Mouse (Mus musculus): ENCODE measurements at regions not wholly inside any gene's neighbourhood (a gene's known extent, or its start where the extent isn't known, plus 50 kb on each side); places are given as distances from the start of the nearest gene placed in this dataset.

GRCm38 (mm10) chr6:50924998-50925397 is 270.8 kb upstream of the Npvf start:
- Histone ChIP-seq H3K36me3 (ENCODE audit: control insufficient read depth, insufficient read depth, low read length) (no peaks in the 10 kb centered on the region), H3K4me1 (ENCODE audit: control insufficient read depth, insufficient read depth, low read length) (peaks cover 11% of the 10 kb centered on the region; the same call in 1 of the 2 replicates), H3K4me3 (ENCODE audit: low read depth, low read length) (no peak overlapping the region), H3K4me2 (ENCODE audit: low read depth, severe bottlenecking) (no peak overlapping the region), H3K9ac (ENCODE audit: low read length) (no peak overlapping the region), H3K27ac (replicated peaks; ENCODE audit: low read depth, low read length) (no peak overlapping the region), H3K27me3 (ENCODE audit: control insufficient read depth, insufficient read depth, low read length) (no peaks in the 10 kb centered on the region), H3K9me3 (ENCODE audit: control insufficient read depth, low read length) (no peaks in the 10 kb centered on the region)
- DNase-seq (ENCODE audit: low spot score) (no peak), ATAC-seq (ENCODE audit: insufficient number of reproducible peaks, low FRiP score, low TSS enrichment, low read depth) (no peak)
- WGBS = 10% methylated on average over 7 of the region's 7 CpGs

DNA sequence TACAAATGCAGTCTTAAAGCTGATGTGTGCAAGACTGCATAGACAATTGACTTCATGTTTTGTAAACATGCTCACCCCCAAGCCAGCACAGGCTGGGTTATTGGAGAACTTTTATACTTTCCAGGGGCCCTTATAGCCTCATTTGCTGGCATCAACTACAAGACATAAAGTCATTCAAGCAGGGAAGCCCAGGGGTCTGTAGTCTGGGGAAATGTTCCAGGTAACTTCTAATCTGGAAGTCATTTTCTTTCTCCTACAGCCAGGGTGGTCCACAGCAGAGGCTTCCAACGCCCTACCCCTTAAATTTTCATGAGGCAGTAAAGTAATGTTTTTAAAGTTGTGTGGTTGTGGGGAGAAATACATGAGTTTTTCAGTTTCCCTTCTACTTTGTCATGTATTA is 272.1 kb upstream of the Npvf start:
- Histone ChIP-seq H3K27ac (replicated peaks; ENCODE audit: low read depth, low read length) (0 out of 2 replicates have a peak overlapping the region, but pooled peaks have one; percentile 30), H3K36me3 (ENCODE audit: control insufficient read depth, insufficient read depth, low read length) (no peaks in the 10 kb centered on the region), H3K9me3 (ENCODE audit: control insufficient read depth, low read length) (no peaks in the 10 kb centered on the region; the same call in 1 of the 2 replicates), H3K4me3 (ENCODE audit: low read depth, low read length) (no peak overlapping the region), H3K4me2 (ENCODE audit: low read depth, severe bottlenecking) (no peak overlapping the region), H3K9ac (ENCODE audit: low read length) (no peak overlapping the region), H3K27me3 (ENCODE audit: control insufficient read depth, insufficient read depth, low read length) (no peaks in the 10 kb centered on the region), H3K4me1 (ENCODE audit: control insufficient read depth, insufficient read depth, low read length) (peaks cover 11% of the 10 kb centered on the region; the same call in 1 of the 2 replicates)
- no peak for ATAC-seq (ENCODE audit: insufficient number of reproducible peaks, low FRiP score, low TSS enrichment, low read depth)
- 29% methylated on average over 1 of the region's 1 CpGs for WGBS
- DNase-seq (ENCODE audit: low spot score) = no peak

DNA sequence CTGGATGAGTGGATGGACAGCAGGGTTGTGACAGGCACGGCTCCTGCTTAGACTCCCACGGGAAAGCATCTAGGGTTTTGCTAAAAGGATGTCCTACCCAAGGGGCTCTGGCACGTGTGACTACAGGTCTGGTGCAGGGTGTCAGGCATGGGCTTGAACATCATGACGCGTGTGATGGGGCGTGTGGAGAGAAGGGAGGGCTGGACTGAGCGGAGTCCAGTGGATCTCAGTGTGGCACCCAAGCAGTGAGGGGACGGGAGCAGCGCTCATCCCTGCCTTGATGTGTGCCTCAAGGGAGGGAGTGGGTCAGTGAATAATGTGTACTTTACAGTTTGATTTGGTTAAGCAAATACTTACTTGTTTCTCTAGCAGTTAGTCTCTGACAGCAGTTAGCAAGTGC is 275.3 kb upstream of the Npvf start:
- 85% methylated on average over 9 of the region's 9 CpGs for WGBS
- Histone ChIP-seq H3K4me3 (ENCODE audit: low read depth, low read length) (no peak overlapping the region), H3K4me2 (ENCODE audit: low read depth, severe bottlenecking) (no peak overlapping the region), H3K9me3 (ENCODE audit: control insufficient read depth, low read length) (no peaks in the 10 kb centered on the region; the same call in 1 of the 2 replicates), H3K27ac (replicated peaks; ENCODE audit: low read depth, low read length) (no peak overlapping the region), H3K4me1 (ENCODE audit: control insufficient read depth, insufficient read depth, low read length) (peaks cover 9% of the 10 kb centered on the region; the same call in 1 of the 2 replicates), H3K27me3 (ENCODE audit: control insufficient read depth, insufficient read depth, low read length) (no peaks in the 10 kb centered on the region), H3K9ac (ENCODE audit: low read length) (no peak overlapping the region), H3K36me3 (ENCODE audit: control insufficient read depth, insufficient read depth, low read length) (no peaks in the 10 kb centered on the region)
- no peak for DNase-seq (ENCODE audit: low spot score)
- no peak for ATAC-seq (ENCODE audit: insufficient number of reproducible peaks, low FRiP score, low TSS enrichment, low read depth)

GRCm38 (mm10) chr6:50933510-50933909 is 279.3 kb upstream of the Npvf start:
- Histone ChIP-seq H3K4me2 (ENCODE audit: low read depth, severe bottlenecking) (no peak overlapping the region), H3K4me3 (ENCODE audit: low read depth, low read length) (no peak overlapping the region), H3K9me3 (ENCODE audit: control insufficient read depth, low read length) (no peaks in the 10 kb centered on the region; the same call in 1 of the 2 replicates), H3K4me1 (ENCODE audit: control insufficient read depth, insufficient read depth, low read length) (no peaks in the 10 kb centered on the region), H3K9ac (ENCODE audit: low read length) (no peak overlapping the region), H3K27me3 (ENCODE audit: control insufficient read depth, insufficient read depth, low read length) (no peaks in the 10 kb centered on the region), H3K27ac (replicated peaks; ENCODE audit: low read depth, low read length) (no peak overlapping the region), H3K36me3 (ENCODE audit: control insufficient read depth, insufficient read depth, low read length) (no peaks in the 10 kb centered on the region)
- DNase-seq (ENCODE audit: low spot score) = no peak
- WGBS = 96% methylated on average over 6 of the region's 6 CpGs
- ATAC-seq (ENCODE audit: insufficient number of reproducible peaks, low FRiP score, low TSS enrichment, low read depth) = no peak

GRCm38 (mm10) chr6:50934245-50934644 is 280.0 kb upstream of the Npvf start:
- Histone ChIP-seq H3K27me3 (ENCODE audit: control insufficient read depth, insufficient read depth, low read length) (no peaks in the 10 kb centered on the region), H3K4me1 (ENCODE audit: control insufficient read depth, insufficient read depth, low read length) (no peaks in the 10 kb centered on the region), H3K9ac (ENCODE audit: low read length) (no peak overlapping the region), H3K36me3 (ENCODE audit: control insufficient read depth, insufficient read depth, low read length) (no peaks in the 10 kb centered on the region), H3K4me3 (ENCODE audit: low read depth, low read length) (no peak overlapping the region), H3K9me3 (ENCODE audit: control insufficient read depth, low read length) (no peaks in the 10 kb centered on the region; the same call in 1 of the 2 replicates), H3K27ac (replicated peaks; ENCODE audit: low read depth, low read length) (no peak overlapping the region), H3K4me2 (ENCODE audit: low read depth, severe bottlenecking) (no peak overlapping the region)
- DNase-seq (ENCODE audit: low spot score) (no peak), ATAC-seq (ENCODE audit: insufficient number of reproducible peaks, low FRiP score, low TSS enrichment, low read depth) (no peak)
- 81% methylated on average over 10 of the region's 10 CpGs for WGBS

DNA sequence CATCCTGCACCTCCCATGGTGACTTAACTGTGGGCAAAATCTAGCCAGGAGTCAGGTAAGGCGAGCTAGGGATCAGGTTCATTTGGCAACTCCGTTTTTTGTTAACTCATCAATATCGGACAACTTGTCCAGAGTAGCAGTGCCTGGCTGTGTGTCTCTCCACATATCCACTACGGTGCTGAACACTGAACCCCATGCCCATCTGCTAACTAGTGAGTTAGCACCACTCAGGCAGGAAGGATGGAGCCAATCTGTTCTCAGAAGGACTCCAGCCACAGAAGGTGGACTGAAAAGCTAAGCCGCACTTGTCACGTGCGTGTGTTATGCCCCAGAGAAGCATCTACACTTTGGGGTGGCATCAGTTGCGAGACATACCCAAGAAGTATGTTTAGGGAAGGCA is 282.1 kb upstream of the Npvf start:
- Histone ChIP-seq H3K27ac (replicated peaks; ENCODE audit: low read depth, low read length) (no peak overlapping the region), H3K4me2 (ENCODE audit: low read depth, severe bottlenecking) (no peak overlapping the region), H3K36me3 (ENCODE audit: control insufficient read depth, insufficient read depth, low read length) (no peaks in the 10 kb centered on the region), H3K4me1 (ENCODE audit: control insufficient read depth, insufficient read depth, low read length) (peaks cover 4% of the 10 kb centered on the region), H3K9me3 (ENCODE audit: control insufficient read depth, low read length) (no peaks in the 10 kb centered on the region), H3K4me3 (ENCODE audit: low read depth, low read length) (no peak overlapping the region), H3K27me3 (ENCODE audit: control insufficient read depth, insufficient read depth, low read length) (no peaks in the 10 kb centered on the region), H3K9ac (ENCODE audit: low read length) (no peak overlapping the region)
- WGBS = 87% methylated on average over 8 of the region's 8 CpGs
- ATAC-seq (ENCODE audit: insufficient number of reproducible peaks, low FRiP score, low TSS enrichment, low read depth) (no peak), DNase-seq (ENCODE audit: low spot score) (no peak)

- Histone ChIP-seq H3K27me3 (ENCODE audit: control insufficient read depth, insufficient read depth, low read length) (no peaks in the 10 kb centered on the region), H3K27ac (replicated peaks; ENCODE audit: low read depth, low read length) (no peak overlapping the region), H3K4me2 (ENCODE audit: low read depth, severe bottlenecking) (no peak overlapping the region), H3K9ac (ENCODE audit: low read length) (no peak overlapping the region), H3K4me3 (ENCODE audit: low read depth, low read length) (no peak overlapping the region), H3K9me3 (ENCODE audit: control insufficient read depth, low read length) (no peaks in the 10 kb centered on the region), H3K4me1 (ENCODE audit: control insufficient read depth, insufficient read depth, low read length) (peaks cover 12% of the 10 kb centered on the region), H3K36me3 (ENCODE audit: control insufficient read depth, insufficient read depth, low read length) (no peaks in the 10 kb centered on the region)
- WGBS = 21% methylated on average over 9 of the region's 9 CpGs
- DNase-seq (ENCODE audit: low spot score) (peak; percentile 93), ATAC-seq (ENCODE audit: insufficient number of reproducible peaks, low FRiP score, low TSS enrichment, low read depth) (no peak)
Observed at GRCm38 (mm10) chr6:50937094-50937493, 282.9 kb upstream of the Npvf start.

- no peak overlapping the region for H3K4me2 ChIP-seq (ENCODE audit: low read depth, severe bottlenecking)
- 31% methylated on average over 7 of the region's 7 CpGs for WGBS
- no peak overlapping the region for H3K27ac ChIP-seq (replicated peaks; ENCODE audit: low read depth, low read length)
- H3K4me1 ChIP-seq (ENCODE audit: control insufficient read depth, insufficient read depth, low read length) = peaks cover 12% of the 10 kb centered on the region
- H3K9ac ChIP-seq (ENCODE audit: low read length) = no peak overlapping the region
- no peaks in the 10 kb centered on the region for H3K36me3 ChIP-seq (ENCODE audit: control insufficient read depth, insufficient read depth, low read length)
- no peaks in the 10 kb centered on the region for H3K9me3 ChIP-seq (ENCODE audit: control insufficient read depth, low read length)
- ATAC-seq (ENCODE audit: insufficient number of reproducible peaks, low FRiP score, low TSS enrichment, low read depth) (peak; percentile 38; the same call in 1 of the 2 replicates), DNase-seq (ENCODE audit: low spot score) (peak; percentile 72)
- H3K4me3 ChIP-seq (ENCODE audit: low read depth, low read length) = no peak overlapping the region
- no peaks in the 10 kb centered on the region for H3K27me3 ChIP-seq (ENCODE audit: control insufficient read depth, insufficient read depth, low read length)
Observed at GRCm38 (mm10) chr6:50938879-50939278, 284.6 kb upstream of the Npvf start.

DNA sequence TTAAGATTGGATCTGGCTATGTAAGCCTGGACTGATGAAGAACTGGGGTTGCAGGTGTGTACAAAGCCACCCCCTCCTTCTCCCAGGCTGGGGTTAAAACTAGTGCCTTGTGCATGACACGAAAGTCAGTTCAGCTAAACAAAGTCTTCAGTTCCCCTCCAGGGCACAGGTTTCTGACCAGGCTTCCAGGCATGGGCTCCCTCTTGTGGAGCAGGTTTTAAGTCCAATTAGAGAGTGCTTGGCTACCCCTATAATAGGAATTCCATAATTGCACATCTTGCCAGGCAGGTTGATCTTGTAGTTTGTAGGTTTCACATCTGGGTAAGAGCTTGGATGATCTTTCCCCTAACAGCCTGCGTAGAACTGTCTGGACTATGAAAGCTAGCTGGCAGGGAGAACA is 285.2 kb upstream of the Npvf start:
- Histone ChIP-seq H3K27me3 (ENCODE audit: control insufficient read depth, insufficient read depth, low read length) (no peaks in the 10 kb centered on the region), H3K4me3 (ENCODE audit: low read depth, low read length) (no peak overlapping the region), H3K27ac (replicated peaks; ENCODE audit: low read depth, low read length) (no peak overlapping the region), H3K9me3 (ENCODE audit: control insufficient read depth, low read length) (no peaks in the 10 kb centered on the region), H3K4me2 (ENCODE audit: low read depth, severe bottlenecking) (no peak overlapping the region), H3K36me3 (ENCODE audit: control insufficient read depth, insufficient read depth, low read length) (no peaks in the 10 kb centered on the region), H3K4me1 (ENCODE audit: control insufficient read depth, insufficient read depth, low read length) (peaks cover 12% of the 10 kb centered on the region), H3K9ac (ENCODE audit: low read length) (no peak overlapping the region)
- ATAC-seq (ENCODE audit: insufficient number of reproducible peaks, low FRiP score, low TSS enrichment, low read depth) (no peak), DNase-seq (ENCODE audit: low spot score) (peak; percentile 61)
- WGBS = 59% methylated on average over 2 of the region's 2 CpGs
